Mouse (Mus musculus) embryonic fibroblast, embryonic 13.5 days (primary cell): ENCODE results near the gene Hist1h2ak.

Source experiments
- CTCF ChIP-seq: IDR thresholded peaks from 2 replicates; pipeline ENCODE4 v1.5.1; 2011; ENCODE audit warnings: mild to moderate bottlenecking, control low read depth, low read length, moderate library complexity, borderline replicate concordance; ENCODE audit not compliant: insufficient read depth
- POLR2A ChIP-seq: IDR thresholded peaks from 2 replicates; pipeline ENCODE4 v1.6.1; 2011; ENCODE audit warnings: low read depth, mild to moderate bottlenecking, control low read depth, low read length, moderate library complexity

DNA sequence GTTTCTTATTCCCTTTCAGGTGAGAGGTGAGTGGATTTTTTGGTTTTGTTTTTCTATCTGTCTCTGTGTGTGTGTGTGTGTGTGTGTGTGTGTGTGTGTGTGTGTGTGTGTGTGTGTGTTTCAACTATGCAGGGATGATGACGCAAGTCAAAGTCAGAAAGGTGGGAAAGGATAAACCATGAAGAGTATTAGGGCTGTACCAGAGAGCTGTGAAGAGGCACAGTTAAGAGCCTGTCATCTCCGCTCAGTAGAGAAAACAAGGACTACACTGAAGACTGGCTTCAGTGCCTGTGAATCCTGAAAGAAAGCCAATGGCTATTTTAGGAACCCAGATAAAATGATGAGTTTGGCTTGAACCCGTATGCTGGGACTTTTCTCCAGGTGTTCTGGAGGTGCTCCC is 1.8 kb downstream of the Hist1h2ak start:
- TF ChIP-seq CTCF (no peak), POLR2A (no peak)
